Mouse (Mus musculus): ENCODE measurements around the gene Sfswap. TPM values are rescaled to one million over a fixed set of nuclear protein-coding genes. Genes with fewer than 3 reads are reported as not detected.
A peak's percentile ranks its signal among the peaks of the same experiment; 100 is the strongest.
"Not testable (repeated sequence)": the region's sequence is repeated elsewhere in the genome, so short reads cannot be mapped to it uniquely, and the experiment has no call there.

Sfswap gene
- polyA plus RNA-seq, 1 experiment from 2014 or later, result 58.5 TPM

DNA sequence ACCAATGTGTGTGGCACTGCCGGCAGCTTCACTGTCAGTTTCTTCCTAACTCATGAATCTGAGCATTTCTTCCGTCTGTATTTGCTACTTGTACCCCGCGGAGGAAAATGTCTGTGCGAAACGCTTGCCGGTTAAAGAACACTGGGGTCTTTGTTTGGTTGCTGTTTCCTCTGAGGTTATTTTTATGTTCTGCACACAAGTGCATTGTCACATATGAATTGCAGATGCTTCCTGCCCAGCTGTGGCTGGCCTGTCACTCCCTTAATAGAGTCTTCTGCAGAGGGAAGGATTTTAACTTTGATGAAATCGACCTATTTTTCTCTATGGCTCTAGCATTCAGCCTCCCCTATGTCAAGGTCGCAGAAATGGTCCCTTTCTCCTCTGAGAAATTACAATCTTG, 37.4 kb upstream of the Sfswap start:
- not testable (repeated sequence) for DNase-seq; H3K4me3 ChIP-seq (replicated peaks; ENCODE audit: low read depth, low read length); H3K9me3 ChIP-seq (ENCODE audit: control insufficient read depth, low read length); H3K27ac ChIP-seq (replicated peaks; ENCODE audit: low read depth, low read length); H3K27me3 ChIP-seq (ENCODE audit: control insufficient read depth, insufficient read depth, low read length); ATAC-seq (ENCODE audit: low FRiP score, low TSS enrichment); H3K4me1 ChIP-seq (ENCODE audit: control insufficient read depth, insufficient read depth, low read length); H3K4me2 ChIP-seq (ENCODE audit: low read length); H3K36me3 ChIP-seq (ENCODE audit: control insufficient read depth, insufficient read depth, low read length); H3K9ac ChIP-seq (replicated peaks; ENCODE audit: low read length)
- WGBS, result 56% methylated on average over 9 of the region's 9 CpGs

DNA sequence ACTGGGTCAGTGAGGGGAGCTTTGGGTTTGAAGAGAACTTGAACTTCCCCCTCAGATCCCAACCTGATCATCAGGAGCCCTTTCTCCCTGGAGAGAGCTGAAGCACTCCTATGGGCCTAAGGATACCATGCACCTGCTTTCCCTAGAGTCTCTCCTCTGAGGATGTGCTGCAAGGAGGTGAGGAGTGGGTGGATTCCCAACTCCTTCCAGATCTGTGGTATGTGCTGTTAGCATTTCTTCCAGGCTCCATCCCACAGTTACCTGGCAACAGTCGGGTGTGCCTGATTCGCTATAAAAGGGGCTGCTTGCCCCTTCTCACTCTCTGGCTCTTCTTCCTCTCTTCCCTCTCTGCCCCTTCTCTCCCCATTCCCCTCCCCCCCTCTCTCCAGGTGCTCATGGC, 35.2 kb upstream of the Sfswap start:
- WGBS, result 86% methylated on average over 2 of the region's 2 CpGs
- no peak for ATAC-seq (ENCODE audit: low FRiP score, low TSS enrichment)
- no peaks in the 10 kb centered on the region for H3K27me3 ChIP-seq (ENCODE audit: control insufficient read depth, insufficient read depth, low read length)
- no peak overlapping the region for H3K4me3 ChIP-seq (replicated peaks; ENCODE audit: low read depth, low read length)
- no peak for DNase-seq
- H3K4me2 ChIP-seq (ENCODE audit: low read length), result no peak overlapping the region
- no peaks in the 10 kb centered on the region for H3K36me3 ChIP-seq (ENCODE audit: control insufficient read depth, insufficient read depth, low read length)
- H3K27ac ChIP-seq (replicated peaks; ENCODE audit: low read depth, low read length), result no peak overlapping the region
- no peak overlapping the region for H3K9ac ChIP-seq (replicated peaks; ENCODE audit: low read length)
- no peaks in the 10 kb centered on the region for H3K9me3 ChIP-seq (ENCODE audit: control insufficient read depth, low read length)
- H3K4me1 ChIP-seq (ENCODE audit: control insufficient read depth, insufficient read depth, low read length), result no peaks in the 10 kb centered on the region

DNA sequence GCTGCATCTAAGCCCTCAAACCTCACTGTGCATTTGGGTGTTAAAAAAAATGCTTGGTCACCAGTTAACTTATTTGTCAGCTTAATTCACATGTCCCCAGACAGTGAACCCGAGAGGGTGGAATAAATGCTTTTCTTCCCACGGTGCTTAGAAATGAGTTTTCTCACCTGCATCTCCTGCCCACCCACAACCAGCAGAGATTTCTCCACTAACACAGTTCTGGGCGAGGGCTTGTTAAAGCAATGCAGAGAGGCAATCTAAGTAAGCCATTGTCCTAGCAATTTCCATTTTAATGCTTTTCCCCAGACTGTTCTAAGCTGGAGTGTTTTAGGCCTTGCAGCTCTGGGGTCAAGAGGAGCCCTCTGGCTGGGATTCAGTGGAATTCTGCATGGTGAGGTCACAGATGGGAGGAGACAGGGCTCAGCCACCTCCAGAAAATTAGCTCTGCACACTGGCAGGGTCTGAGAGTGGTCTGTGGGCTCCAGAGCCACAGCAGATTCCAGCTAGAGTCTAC, 25.4 kb upstream of the Sfswap start:
- H3K9me3 ChIP-seq (ENCODE audit: control insufficient read depth, low read length), result no peaks in the 10 kb centered on the region
- H3K27me3 ChIP-seq (ENCODE audit: control insufficient read depth, insufficient read depth, low read length), result no peaks in the 10 kb centered on the region
- no peak overlapping the region for H3K4me3 ChIP-seq (replicated peaks; ENCODE audit: low read depth, low read length)
- H3K36me3 ChIP-seq (ENCODE audit: control insufficient read depth, insufficient read depth, low read length), result no peaks in the 10 kb centered on the region
- H3K4me1 ChIP-seq (ENCODE audit: control insufficient read depth, insufficient read depth, low read length), result no peaks in the 10 kb centered on the region
- ATAC-seq (ENCODE audit: low FRiP score, low TSS enrichment) (no peak), DNase-seq (no peak)
- 57% methylated on average over 3 of the region's 3 CpGs for WGBS
- no peak overlapping the region for H3K27ac ChIP-seq (replicated peaks; ENCODE audit: low read depth, low read length)
- H3K9ac ChIP-seq (replicated peaks; ENCODE audit: low read length), result no peak overlapping the region
- H3K4me2 ChIP-seq (ENCODE audit: low read length), result no peak overlapping the region

DNA sequence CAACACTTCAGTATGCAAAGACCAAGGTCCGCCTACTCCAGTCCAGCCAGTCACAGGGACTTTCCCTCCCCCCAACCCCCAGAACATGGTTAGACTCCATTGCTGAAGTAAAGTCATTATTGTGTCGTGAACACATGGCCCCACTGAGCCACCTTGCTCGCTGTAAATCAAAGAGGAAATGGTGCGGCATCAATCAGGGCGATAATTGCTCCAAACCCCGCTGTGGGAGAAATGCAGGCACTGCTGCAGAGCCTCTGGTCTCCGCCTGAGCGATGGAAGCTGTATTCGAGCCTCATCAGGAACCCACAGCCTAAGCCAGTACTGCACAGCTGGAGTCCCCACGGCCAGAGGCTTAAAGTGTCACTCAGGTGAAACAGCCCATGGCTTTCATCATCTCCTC, 11.1 kb upstream of the Sfswap start:
- Histone ChIP-seq H3K36me3 (ENCODE audit: control insufficient read depth, insufficient read depth, low read length) (no peaks in the 10 kb centered on the region), H3K4me1 (ENCODE audit: control insufficient read depth, insufficient read depth, low read length) (no peaks in the 10 kb centered on the region), H3K4me2 (ENCODE audit: low read length) (no peak overlapping the region), H3K27me3 (ENCODE audit: control insufficient read depth, insufficient read depth, low read length) (no peaks in the 10 kb centered on the region), H3K9ac (replicated peaks; ENCODE audit: low read length) (no peak overlapping the region), H3K4me3 (replicated peaks; ENCODE audit: low read depth, low read length) (no peak overlapping the region), H3K9me3 (ENCODE audit: control insufficient read depth, low read length) (no peaks in the 10 kb centered on the region), H3K27ac (replicated peaks; ENCODE audit: low read depth, low read length) (no peak overlapping the region)
- WGBS, result 50% methylated on average over 10 of the region's 10 CpGs
- no peak for ATAC-seq (ENCODE audit: low FRiP score, low TSS enrichment)
- DNase-seq, result no peak

GRCm38 (mm10) chr5:129501671-129502070, 650 bp downstream of the Sfswap start:
- under 1% methylated on average over 44 of the region's 44 CpGs for WGBS
- peak; percentile 8 for DNase-seq
- H3K4me2 ChIP-seq (ENCODE audit: low read length), result peak overlapping the region; percentile 95
- H3K4me1 ChIP-seq (ENCODE audit: control insufficient read depth, insufficient read depth, low read length), result peaks cover 14% of the 10 kb centered on the region
- ATAC-seq (ENCODE audit: low FRiP score, low TSS enrichment), result no peak; the same call in 1 of the 2 replicates
- no peaks in the 10 kb centered on the region for H3K27me3 ChIP-seq (ENCODE audit: control insufficient read depth, insufficient read depth, low read length)
- H3K9me3 ChIP-seq (ENCODE audit: control insufficient read depth, low read length), result no peaks in the 10 kb centered on the region
- H3K4me3 ChIP-seq (replicated peaks; ENCODE audit: low read depth, low read length), result peak overlapping the region; percentile 97
- peaks cover 34% of the 10 kb centered on the region for H3K36me3 ChIP-seq (ENCODE audit: control insufficient read depth, insufficient read depth, low read length)
- peak overlapping the region; percentile 76; the same call in 1 of the 2 replicates for H3K27ac ChIP-seq (replicated peaks; ENCODE audit: low read depth, low read length)
- H3K9ac ChIP-seq (replicated peaks; ENCODE audit: low read length), result peak overlapping the region; percentile 91

DNA sequence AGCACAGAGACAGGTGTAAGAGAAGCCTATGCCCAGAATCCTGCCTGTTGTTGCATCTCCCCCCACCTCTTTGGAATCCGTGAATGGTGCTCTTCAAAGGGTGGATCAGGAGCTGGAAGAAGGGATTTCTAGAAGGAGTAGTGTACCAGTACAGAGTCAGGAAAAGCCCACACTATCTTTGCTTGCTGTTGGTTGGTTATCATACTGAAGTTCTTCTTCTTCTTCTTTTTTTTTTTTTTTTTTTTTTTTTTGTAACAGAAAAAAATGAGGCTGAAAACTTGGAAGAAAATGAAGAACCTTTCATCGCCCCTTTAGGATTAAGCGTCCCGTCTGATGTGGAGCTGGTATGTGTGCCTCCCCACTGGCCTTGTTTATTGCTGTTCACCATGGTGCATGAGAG, 5.9 kb downstream of the Sfswap start:
- Histone ChIP-seq H3K27me3 (ENCODE audit: control insufficient read depth, insufficient read depth, low read length) (no peaks in the 10 kb centered on the region), H3K9ac (replicated peaks; ENCODE audit: low read length) (no peak overlapping the region), H3K27ac (replicated peaks; ENCODE audit: low read depth, low read length) (no peak overlapping the region), H3K9me3 (ENCODE audit: control insufficient read depth, low read length) (no peaks in the 10 kb centered on the region), H3K4me2 (ENCODE audit: low read length) (no peak overlapping the region), H3K36me3 (ENCODE audit: control insufficient read depth, insufficient read depth, low read length) (peaks cover 83% of the 10 kb centered on the region), H3K4me1 (ENCODE audit: control insufficient read depth, insufficient read depth, low read length) (peaks cover 9% of the 10 kb centered on the region), H3K4me3 (replicated peaks; ENCODE audit: low read depth, low read length) (no peak overlapping the region)
- no peak for ATAC-seq (ENCODE audit: low FRiP score, low TSS enrichment)
- no peak for DNase-seq
- 94% methylated on average over 4 of the region's 4 CpGs for WGBS

GRCm38 (mm10) chr5:129518180-129518579, 17.2 kb downstream of the Sfswap start:
- Histone ChIP-seq H3K27ac (replicated peaks; ENCODE audit: low read depth, low read length) (no peak overlapping the region), H3K9ac (replicated peaks; ENCODE audit: low read length) (no peak overlapping the region), H3K27me3 (ENCODE audit: control insufficient read depth, insufficient read depth, low read length) (no peaks in the 10 kb centered on the region), H3K4me3 (replicated peaks; ENCODE audit: low read depth, low read length) (no peak overlapping the region), H3K4me1 (ENCODE audit: control insufficient read depth, insufficient read depth, low read length) (no peaks in the 10 kb centered on the region), H3K4me2 (ENCODE audit: low read length) (no peak overlapping the region), H3K36me3 (ENCODE audit: control insufficient read depth, insufficient read depth, low read length) (peaks cover 94% of the 10 kb centered on the region), H3K9me3 (ENCODE audit: control insufficient read depth, low read length) (no peaks in the 10 kb centered on the region)
- ATAC-seq (ENCODE audit: low FRiP score, low TSS enrichment), result no peak
- WGBS, result 96% methylated on average over 4 of the region's 4 CpGs
- DNase-seq, result no peak

DNA sequence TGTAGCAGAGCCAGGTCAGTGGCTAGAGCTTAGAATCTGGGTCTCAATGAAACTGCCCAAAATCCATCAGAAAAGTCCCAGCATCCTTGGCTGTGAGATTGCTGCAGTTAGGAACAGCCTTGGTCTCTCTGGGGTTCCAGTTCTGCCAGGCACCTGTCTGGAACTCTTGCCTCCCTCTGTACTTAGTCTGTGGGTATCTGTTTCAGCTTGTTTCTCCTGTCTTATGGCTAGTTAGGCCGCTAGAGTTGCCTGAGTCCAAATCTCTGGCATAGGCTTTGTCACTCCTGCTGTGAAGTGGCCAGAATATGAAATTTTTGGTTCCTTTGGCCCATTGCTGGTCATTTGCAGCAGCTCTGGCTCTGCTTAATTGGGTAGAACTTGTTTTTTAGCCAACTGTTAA, 17.8 kb downstream of the Sfswap start:
- H3K36me3 ChIP-seq (ENCODE audit: control insufficient read depth, insufficient read depth, low read length), result peaks cover 94% of the 10 kb centered on the region
- WGBS, result 88% methylated on average over 1 of the region's 1 CpGs
- H3K27me3 ChIP-seq (ENCODE audit: control insufficient read depth, insufficient read depth, low read length), result no peaks in the 10 kb centered on the region
- no peak overlapping the region for H3K9ac ChIP-seq (replicated peaks; ENCODE audit: low read length)
- H3K4me1 ChIP-seq (ENCODE audit: control insufficient read depth, insufficient read depth, low read length), result no peaks in the 10 kb centered on the region
- H3K4me3 ChIP-seq (replicated peaks; ENCODE audit: low read depth, low read length), result no peak overlapping the region
- no peak overlapping the region for H3K4me2 ChIP-seq (ENCODE audit: low read length)
- ATAC-seq (ENCODE audit: low FRiP score, low TSS enrichment), result no peak
- no peak overlapping the region for H3K27ac ChIP-seq (replicated peaks; ENCODE audit: low read depth, low read length)
- H3K9me3 ChIP-seq (ENCODE audit: control insufficient read depth, low read length), result no peaks in the 10 kb centered on the region
- no peak for DNase-seq

- Histone ChIP-seq H3K4me1 (ENCODE audit: control insufficient read depth, insufficient read depth, low read length) (no peaks in the 10 kb centered on the region), H3K4me3 (replicated peaks; ENCODE audit: low read depth, low read length) (no peak overlapping the region), H3K9ac (replicated peaks; ENCODE audit: low read length) (no peak overlapping the region), H3K27ac (replicated peaks; ENCODE audit: low read depth, low read length) (no peak overlapping the region), H3K27me3 (ENCODE audit: control insufficient read depth, insufficient read depth, low read length) (no peaks in the 10 kb centered on the region), H3K9me3 (ENCODE audit: control insufficient read depth, low read length) (no peaks in the 10 kb centered on the region), H3K36me3 (ENCODE audit: control insufficient read depth, insufficient read depth, low read length) (peaks cover 92% of the 10 kb centered on the region), H3K4me2 (ENCODE audit: low read length) (no peak overlapping the region)
- DNase-seq (no peak), ATAC-seq (ENCODE audit: low FRiP score, low TSS enrichment) (no peak)
- 98% methylated on average over 2 of the region's 2 CpGs for WGBS
Observed at GRCm38 (mm10) chr5:129519591-129519990, 18.6 kb downstream of the Sfswap start.

Data from midbrain, embryonic 14.5 days (tissue).